12 mouse cellular contexts compared by ENCODE assay signal in the genomic region with DNA sequence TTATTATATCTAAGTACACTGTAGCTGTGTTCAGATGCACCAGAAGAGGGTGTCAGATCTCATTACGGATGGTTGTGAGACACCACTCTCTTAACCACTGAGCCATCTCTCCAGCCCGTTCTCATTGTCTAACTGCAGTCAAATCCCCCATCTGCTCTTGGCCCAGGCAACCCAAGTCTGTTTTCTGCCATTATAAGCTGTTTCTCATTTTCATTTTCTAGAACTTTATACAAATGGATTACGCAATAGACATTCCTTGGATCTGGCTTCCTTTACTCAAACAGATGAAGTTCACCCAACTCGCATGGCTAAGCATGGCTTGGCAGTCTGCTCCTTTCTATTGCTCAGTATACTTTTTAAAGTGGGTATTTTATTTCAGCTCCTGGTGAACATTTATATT. TPM values are rescaled to one million over a fixed set of nuclear protein-coding genes. Genes with fewer than 3 reads are reported as not detected.
A peak's percentile ranks its signal among the peaks of the same experiment; 100 is the strongest.
DNase-seq lines count a peak whose midpoint lies in the region; ATAC-seq and TF ChIP-seq lines count a peak whose summit lies in the region.
"Had no signal": no experiment of that assay in that cellular context is flagged by ENCODE, and none has a peak within 500 bp of the region (broad histone marks: within the 10 kb centered on the region; RNA-seq: fewer than 3 reads in every experiment).

No protein-coding gene starts in this region.

- H3K9ac ChIP-seq in stomach, embryonic 16.5 days (ENCODE audit: low read length) = no peak overlapping the region
- H3K9ac ChIP-seq: liver, embryonic 13.5 days had no signal

- 60% methylated on average over 4 of the region's 4 CpGs for WGBS in stomach, embryonic 16.5 days

- no peak overlapping the region for H3K27ac ChIP-seq in layer of hippocampus, adult 2 months
- H3K27ac ChIP-seq in stomach, embryonic 16.5 days (ENCODE audit: low read length) = no peak overlapping the region; the same call in 1 of the 2 replicates
- H3K27ac ChIP-seq: hindbrain, postnatal 0 days; kidney, postnatal 0 days; liver, embryonic 13.5 days had no signal

- H3K4me1 ChIP-seq in stomach, embryonic 16.5 days (ENCODE audit: control insufficient read depth, insufficient read depth, low read length) = peaks cover 13% of the 10 kb centered on the region; the same call in 1 of the 2 replicates
- H3K4me1 ChIP-seq: liver, embryonic 13.5 days had no signal

- peak; percentile 40; the same call in 1 of the 2 replicates for TF ChIP-seq CTCF in layer of hippocampus, adult 2 months (conservative IDR thresholded peaks at IDR 0.05)

- H3K27me3 ChIP-seq in stomach, embryonic 16.5 days (ENCODE audit: control insufficient read depth, insufficient read depth, low read length) = no peaks in the 10 kb centered on the region
- H3K27me3 ChIP-seq: liver, embryonic 13.5 days had no signal

- H3K4me3 ChIP-seq in layer of hippocampus, adult 2 months = no peak overlapping the region
- no peak overlapping the region for H3K4me3 ChIP-seq in stomach, embryonic 16.5 days (replicated peaks; ENCODE audit: low read length)
- H3K4me3 ChIP-seq: liver, embryonic 13.5 days had no signal

- peak; percentile 38 for DNase-seq in gastrocnemius, adult 18-20 months (ENCODE audit: low spot score)
- no peak for DNase-seq in gastrocnemius, postnatal 4 days (ENCODE audit: low spot score in 2 of 2)
- DNase-seq in layer of hippocampus, adult 2 months (ENCODE audit: low spot score in 2 of 2) = peak in 1 of 2 experiments; percentile 22
- no peak for DNase-seq in layer of hippocampus, postnatal 36 days
- peak; percentile 21 to 25 for DNase-seq in layer of hippocampus, adult 8-10 months (ENCODE audit: low spot score in 2 of 2)
- DNase-seq in retina, embryonic 14.5 days (ENCODE audit: low spot score) = no peak
- DNase-seq in adrenal gland, adult 8-10 months = no peak
- DNase-seq: adrenal gland, adult 2 months; liver, embryonic 13.5 days had no signal

- no peaks in the 10 kb centered on the region for H3K36me3 ChIP-seq in stomach, embryonic 16.5 days (ENCODE audit: control insufficient read depth, insufficient read depth, low read length)
- H3K36me3 ChIP-seq: liver, embryonic 13.5 days had no signal

- H3K4me2 ChIP-seq in stomach, embryonic 16.5 days (ENCODE audit: low read depth, low read length) = no peak overlapping the region
- H3K4me2 ChIP-seq: liver, embryonic 13.5 days had no signal

- ATAC-seq in stomach, embryonic 16.5 days (ENCODE audit: insufficient read depth, low FRiP score) = 0 out of 2 replicates have a peak, but pooled peaks have one; percentile 29
- ATAC-seq: hindbrain, postnatal 0 days had no signal

- no peaks in the 10 kb centered on the region for H3K9me3 ChIP-seq in stomach, embryonic 16.5 days (replicated peaks; ENCODE audit: control insufficient read depth, low read length)
- H3K9me3 ChIP-seq: liver, embryonic 13.5 days had no signal

RNA-seq across cellular contexts. Expression of gene Ranbp6, which starts 27.9 kb away (rescaled TPM):
- total RNA-seq in gastrocnemius, adult 18-20 months (2021) = 10 to 100 TPM; 10.0 to 11.6 TPM
- 10 to 100 TPM; 10.2 to 12.4 TPM for total RNA-seq in gastrocnemius, postnatal 4 days (2021)
- 10 to 100 TPM; 34.7 TPM for total RNA-seq in layer of hippocampus, adult 2 months (2021)
- 10 to 100 TPM; 37.4 to 39.2 TPM for total RNA-seq in layer of hippocampus, postnatal 36 days (2021)
- 10 to 100 TPM; 30.7 to 40.1 (median 34.3) TPM for total RNA-seq in layer of hippocampus, adult 8-10 months (2022)
- 16.6 and 17.4 TPM in 2 replicates for polyA plus RNA-seq in stomach, embryonic 16.5 days (2015; fragmentation: Nextera tagmentation; extraction: Ambion mirVana)
- 10 to 100 TPM; 16.4 to 19.7 (median 19.3) TPM for total RNA-seq in adrenal gland, adult 8-10 months (2022)

RNA-seq across cellular contexts. Expression of gene 9930021J03Rik, which starts 34.9 kb away (rescaled TPM):
- 10 to 100 TPM; 11.6 to 13.7 TPM for total RNA-seq in gastrocnemius, adult 18-20 months (2021)
- 10 to 100 TPM; 19.2 to 22.3 TPM for total RNA-seq in gastrocnemius, postnatal 4 days (2021)
- 10 to 100 TPM; 40.9 to 41.2 TPM for total RNA-seq in layer of hippocampus, adult 2 months (2021)
- 10 to 100 TPM; 38.4 to 39.7 TPM for total RNA-seq in layer of hippocampus, postnatal 36 days (2021)
- 10 to 100 TPM; 37.2 to 47.7 (median 42.8) TPM for total RNA-seq in layer of hippocampus, adult 8-10 months (2022)
- polyA plus RNA-seq in stomach, embryonic 16.5 days (2015; fragmentation: Nextera tagmentation; extraction: Ambion mirVana) = 3.6 and 3.7 TPM in 2 replicates
- total RNA-seq in adrenal gland, adult 8-10 months (2022) = 10 to 100 TPM; 14.8 to 20.4 (median 16.8) TPM

Comparison
In these comparisons a context has a peak if more than half of its experiments do, and no peak if none do; other contexts are left out.
1. DNase-seq: peak in gastrocnemius, adult 18-20 months (single experiment) and layer of hippocampus, adult 8-10 months (2 of 2); none in gastrocnemius, postnatal 4 days (0 of 2), layer of hippocampus, postnatal 36 days (0 of 2), retina, embryonic 14.5 days (single experiment) and adrenal gland, adult 8-10 months (single experiment).